Mouse (Mus musculus) forebrain, embryonic 12.5 days (tissue): ENCODE measurements at regions not wholly inside any gene's neighbourhood (a gene's known extent, or its start where the extent isn't known, plus 50 kb on each side); places are given as distances from the start of the nearest gene placed in this dataset.

Experiments used
- ATAC-seq: fragments of 200-750 bp; cut with Nextera tagmentation; 2 replicates; pipeline ENCODE4 v1.8.0; 2017; ENCODE audit warnings: moderate TSS enrichment; ENCODE audit not compliant: low FRiP score
- H3K27ac ChIP-seq: fragments of 300-500 bp; sonication (generic); 2 replicates; pipeline ENCODE4 v1.5.1; 2016; ENCODE audit warnings: mild to moderate bottlenecking
- H3K27me3 ChIP-seq: fragments of 300-500 bp; sonication (generic); 2 replicates; pipeline ENCODE4 v1.6.1; 2016; ENCODE audit warnings: mild to moderate bottlenecking
- H3K36me3 ChIP-seq: fragments of 300-500 bp; sonication (generic); replicated peaks from 2 replicates; pipeline ENCODE4 v1.6.1; 2016; ENCODE audit warnings: mild to moderate bottlenecking
- H3K4me1 ChIP-seq: fragments of 300-500 bp; sonication (generic); 2 replicates; pipeline ENCODE4 v1.6.1; 2016
- H3K4me2 ChIP-seq: fragments of 300-500 bp; sonication (generic); 2 replicates; pipeline ENCODE4 v1.6.1; 2016; ENCODE audit warnings: mild to moderate bottlenecking, moderate library complexity
- H3K4me3 ChIP-seq: fragments of 300-500 bp; sonication (generic); replicated peaks from 2 replicates; pipeline ENCODE4 v1.5.1; 2016; ENCODE audit warnings: mild to moderate bottlenecking
- H3K9ac ChIP-seq: fragments of 300-500 bp; sonication (generic); 2 replicates; pipeline ENCODE4 v1.6.1; 2016; ENCODE audit warnings: mild to moderate bottlenecking
- H3K9me3 ChIP-seq: fragments of 300-500 bp; sonication (generic); 2 replicates; pipeline ENCODE4 v1.6.1; 2016
- WGBS: fragments of 180-500 bp; shearing (Covaris S2); methylation state at CpG from one replicate; pipeline ENCODE4 v1.1.7; 2016; 5-methylcytosine and 5-hydroxymethylcytosine counted together

DNA sequence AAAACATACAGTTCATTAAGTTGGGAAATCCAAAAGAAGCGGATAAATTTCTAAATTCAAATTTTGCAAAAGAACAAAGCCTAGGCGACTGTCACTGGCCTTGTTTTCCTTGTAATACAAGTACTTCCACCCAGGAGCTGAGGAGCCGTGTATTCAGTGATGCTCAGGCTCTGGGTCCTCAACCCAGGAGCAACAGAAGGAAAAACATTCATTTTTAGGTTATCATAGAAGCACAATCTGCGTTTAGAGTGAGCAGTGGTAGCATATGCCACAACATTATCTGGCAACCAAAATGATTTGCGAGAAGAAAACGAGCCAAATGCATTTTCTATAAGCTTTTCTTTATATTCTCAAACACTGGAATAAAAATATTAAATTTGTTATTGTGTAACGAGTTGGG, 4779.3 kb downstream of the 9330182O14Rik start:
- no peak overlapping the region for H3K9ac ChIP-seq
- 87% methylated on average over 7 of the region's 7 CpGs for WGBS
- H3K4me1 ChIP-seq, result no peaks in the 10 kb centered on the region
- H3K4me3 ChIP-seq, result no peak overlapping the region
- ATAC-seq, result no peak
- H3K27me3 ChIP-seq, result no peaks in the 10 kb centered on the region
- no peak overlapping the region for H3K27ac ChIP-seq
- no peaks in the 10 kb centered on the region for H3K9me3 ChIP-seq
- H3K36me3 ChIP-seq, result no peaks in the 10 kb centered on the region
- H3K4me2 ChIP-seq, result no peak overlapping the region

DNA sequence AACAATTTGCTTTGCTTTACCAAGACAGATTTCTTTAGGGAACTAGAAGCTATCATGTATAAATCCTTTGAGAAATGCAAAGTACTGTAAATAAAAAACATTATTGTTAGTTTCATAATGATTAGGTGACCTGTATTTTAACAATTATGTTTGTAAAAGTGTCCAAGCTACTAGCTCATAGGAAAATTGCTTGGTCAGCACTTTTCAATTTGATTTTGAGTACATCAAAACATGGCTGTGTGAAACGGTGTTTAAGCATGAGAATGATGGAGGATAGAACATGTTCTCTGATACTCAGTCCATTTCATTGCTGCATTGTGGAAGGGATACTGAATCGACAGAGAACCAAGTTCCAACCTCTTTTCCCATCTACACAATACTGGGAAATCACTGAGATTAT, 4780.8 kb downstream of the 9330182O14Rik start:
- Histone ChIP-seq H3K4me1 (no peaks in the 10 kb centered on the region), H3K27me3 (no peaks in the 10 kb centered on the region)
- 89% methylated on average over 2 of the region's 2 CpGs for WGBS

DNA sequence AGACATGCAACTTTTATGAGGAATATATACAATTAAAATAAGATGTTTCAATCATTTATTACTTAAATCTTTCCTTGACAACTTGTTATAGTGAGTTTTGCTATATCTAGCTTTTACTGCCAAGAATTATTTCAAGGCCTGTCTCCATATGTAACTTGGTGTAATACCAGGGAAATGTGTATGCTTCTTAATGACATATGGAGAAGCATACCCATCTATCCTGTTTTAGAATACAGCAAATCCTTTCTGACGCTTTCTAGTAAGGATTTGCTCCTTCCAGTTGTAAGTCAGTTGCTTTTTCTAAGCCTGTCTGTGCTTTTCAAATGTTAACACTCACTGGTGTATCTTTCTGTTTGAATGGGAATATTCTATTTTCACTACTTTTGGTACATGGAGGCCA, 4782.3 kb downstream of the 9330182O14Rik start:
- Histone ChIP-seq H3K4me3 (no peak overlapping the region), H3K4me2 (no peak overlapping the region), H3K27me3 (no peaks in the 10 kb centered on the region), H3K36me3 (no peaks in the 10 kb centered on the region), H3K4me1 (no peaks in the 10 kb centered on the region), H3K27ac (no peak overlapping the region), H3K9ac (no peak overlapping the region), H3K9me3 (no peaks in the 10 kb centered on the region)
- WGBS, result 84% methylated on average over 1 of the region's 1 CpGs
- no peak for ATAC-seq

More for the DNA sequence above, 4780.8 kb downstream of the 9330182O14Rik start:
- Histone ChIP-seq H3K9ac (no peak overlapping the region), H3K4me2 (no peak overlapping the region), H3K36me3 (no peaks in the 10 kb centered on the region), H3K27ac (no peak overlapping the region), H3K4me3 (no peak overlapping the region), H3K9me3 (no peaks in the 10 kb centered on the region)
- no peak for ATAC-seq

DNA sequence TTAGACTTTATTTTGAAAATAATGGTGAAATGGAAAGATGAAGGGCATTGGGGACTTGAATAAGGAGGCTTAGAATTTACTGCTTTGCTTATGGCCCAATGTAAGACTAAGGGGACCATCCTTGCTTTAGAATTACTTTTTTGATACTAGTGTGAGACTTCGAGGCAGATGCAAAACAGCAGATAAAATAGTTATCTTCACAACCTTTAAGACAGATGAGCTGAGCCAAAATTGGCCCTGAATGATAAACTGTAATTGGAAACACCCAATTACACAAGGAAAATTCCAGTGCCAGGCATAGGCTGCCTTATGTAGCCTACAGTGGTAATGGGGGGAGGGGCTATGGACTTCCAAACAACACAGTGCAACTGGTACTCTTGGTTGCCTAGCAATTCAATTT, 4790.5 kb downstream of the 9330182O14Rik start:
- Histone ChIP-seq H3K27ac (no peak overlapping the region), H3K9ac (no peak overlapping the region), H3K4me2 (no peak overlapping the region), H3K4me1 (no peaks in the 10 kb centered on the region), H3K36me3 (no peaks in the 10 kb centered on the region), H3K9me3 (no peaks in the 10 kb centered on the region), H3K27me3 (no peaks in the 10 kb centered on the region), H3K4me3 (no peak overlapping the region)
- ATAC-seq, result no peak
- WGBS, result 93% methylated on average over 1 of the region's 1 CpGs

DNA sequence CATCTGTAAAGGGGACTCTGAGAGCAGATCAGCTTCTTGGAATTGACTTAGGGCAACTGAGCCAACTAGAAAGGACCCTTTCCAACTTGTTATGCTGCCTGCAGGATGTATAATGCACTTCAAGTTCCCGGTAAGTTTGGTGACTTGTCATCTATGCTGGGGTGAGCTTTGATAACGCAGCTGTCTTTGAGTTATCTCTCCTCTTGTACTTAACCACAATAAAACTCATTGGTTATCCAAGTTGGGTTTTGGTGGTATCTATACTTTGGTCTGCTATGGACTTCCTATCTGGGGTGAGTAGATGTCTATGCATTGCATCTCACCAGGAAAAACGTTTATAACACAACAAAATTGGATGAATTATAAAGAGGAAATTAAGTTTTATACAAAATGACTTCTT, 4792.9 kb downstream of the 9330182O14Rik start:
- no peak for ATAC-seq
- Histone ChIP-seq H3K4me3 (no peak overlapping the region), H3K36me3 (no peaks in the 10 kb centered on the region), H3K4me2 (no peak overlapping the region), H3K4me1 (no peaks in the 10 kb centered on the region), H3K9me3 (no peaks in the 10 kb centered on the region), H3K27me3 (no peaks in the 10 kb centered on the region), H3K27ac (no peak overlapping the region), H3K9ac (no peak overlapping the region)
- 88% methylated on average over 3 of the region's 3 CpGs for WGBS

DNA sequence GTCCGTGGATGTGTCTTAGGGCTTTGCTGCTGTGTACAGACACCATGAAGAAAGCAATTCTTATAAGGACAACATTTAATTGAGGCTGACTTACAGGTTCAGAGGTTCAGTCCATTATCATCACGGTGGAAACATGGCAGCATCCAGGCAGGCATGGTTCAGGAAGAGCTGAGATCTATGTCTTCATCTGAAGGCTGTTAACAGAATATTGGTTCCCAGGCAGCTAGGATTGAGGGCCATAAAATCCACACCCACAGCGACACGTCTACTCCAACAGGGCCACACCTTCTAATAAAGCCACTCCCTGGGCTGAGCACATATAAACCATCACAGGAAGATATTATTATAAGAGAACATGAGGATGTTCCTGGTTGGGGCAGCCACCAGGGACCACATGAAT, 4814.5 kb downstream of the 9330182O14Rik start:
- no peaks in the 10 kb centered on the region for H3K4me1 ChIP-seq
- ATAC-seq, result no peak
- H3K4me2 ChIP-seq, result no peak overlapping the region
- H3K27me3 ChIP-seq, result no peaks in the 10 kb centered on the region
- H3K9me3 ChIP-seq, result no peaks in the 10 kb centered on the region
- no peak overlapping the region for H3K4me3 ChIP-seq
- H3K9ac ChIP-seq, result no peak overlapping the region
- no peaks in the 10 kb centered on the region for H3K36me3 ChIP-seq
- no peak overlapping the region for H3K27ac ChIP-seq
- WGBS, result 89% methylated on average over 4 of the region's 4 CpGs

DNA sequence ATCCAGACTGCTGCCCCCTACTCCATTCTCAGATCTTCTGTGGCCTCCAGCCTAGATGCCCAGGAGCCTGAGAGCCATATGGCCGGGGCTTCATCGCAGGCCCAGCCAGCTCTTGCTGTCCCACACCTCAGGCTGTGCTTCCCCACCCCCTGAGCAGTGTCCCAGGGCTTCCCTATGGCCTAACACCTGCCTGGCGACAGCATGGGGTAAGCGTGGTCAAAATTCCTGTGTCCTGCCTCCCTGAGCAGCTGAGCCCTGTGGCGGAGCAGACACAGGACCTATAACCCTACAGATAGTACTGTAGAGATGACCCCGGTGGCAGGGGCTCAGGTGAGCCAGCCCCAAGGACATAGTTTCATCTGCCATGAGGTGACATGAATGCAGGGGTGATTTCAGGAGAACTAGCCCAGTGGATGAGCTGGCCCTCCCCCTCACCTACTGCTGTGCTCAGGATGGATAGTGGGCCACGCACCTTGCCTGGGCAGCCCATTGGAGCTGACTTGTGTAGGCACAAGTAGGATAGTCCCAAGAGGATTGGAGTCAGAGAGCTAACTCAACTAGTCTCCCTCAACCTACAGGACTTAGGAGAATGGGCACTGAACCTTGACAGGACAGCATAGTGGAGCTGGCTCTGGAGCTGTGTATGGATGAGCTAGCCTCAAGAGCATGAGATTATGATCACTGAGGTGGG, 4816.9 kb downstream of the 9330182O14Rik start:
- H3K9ac ChIP-seq, result no peak overlapping the region
- H3K9me3 ChIP-seq, result no peaks in the 10 kb centered on the region
- no peak for ATAC-seq
- H3K4me2 ChIP-seq, result no peak overlapping the region
- H3K4me3 ChIP-seq, result no peak overlapping the region
- H3K27ac ChIP-seq, result no peak overlapping the region
- 86% methylated on average over 7 of the region's 7 CpGs for WGBS
- no peaks in the 10 kb centered on the region for H3K27me3 ChIP-seq
- H3K4me1 ChIP-seq, result no peaks in the 10 kb centered on the region
- no peaks in the 10 kb centered on the region for H3K36me3 ChIP-seq
